Mouse (Mus musculus): ENCODE results near the gene Ly86.

Ly86 gene

DNA sequence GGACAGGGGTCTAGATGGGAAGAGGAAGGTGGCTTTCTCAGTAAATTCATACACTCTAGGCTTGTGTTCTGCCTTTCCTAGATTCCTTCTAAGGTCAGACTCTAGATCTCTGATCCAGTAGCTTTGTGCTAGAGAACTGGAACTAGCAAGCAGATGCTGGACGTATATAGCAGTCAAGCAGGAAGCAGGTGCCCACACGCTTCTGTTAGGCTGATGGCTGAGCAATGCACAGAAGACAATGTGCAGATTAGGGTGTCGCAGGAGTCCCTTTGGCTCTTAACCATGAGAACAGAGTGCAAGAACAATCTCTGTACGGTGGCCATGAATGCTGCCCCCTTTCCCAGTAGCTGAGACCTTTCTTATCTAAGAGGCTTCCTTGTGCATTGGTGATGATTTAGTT, 9.4 kb downstream of the Ly86 start:
- DNase-seq, result no peak

DNA sequence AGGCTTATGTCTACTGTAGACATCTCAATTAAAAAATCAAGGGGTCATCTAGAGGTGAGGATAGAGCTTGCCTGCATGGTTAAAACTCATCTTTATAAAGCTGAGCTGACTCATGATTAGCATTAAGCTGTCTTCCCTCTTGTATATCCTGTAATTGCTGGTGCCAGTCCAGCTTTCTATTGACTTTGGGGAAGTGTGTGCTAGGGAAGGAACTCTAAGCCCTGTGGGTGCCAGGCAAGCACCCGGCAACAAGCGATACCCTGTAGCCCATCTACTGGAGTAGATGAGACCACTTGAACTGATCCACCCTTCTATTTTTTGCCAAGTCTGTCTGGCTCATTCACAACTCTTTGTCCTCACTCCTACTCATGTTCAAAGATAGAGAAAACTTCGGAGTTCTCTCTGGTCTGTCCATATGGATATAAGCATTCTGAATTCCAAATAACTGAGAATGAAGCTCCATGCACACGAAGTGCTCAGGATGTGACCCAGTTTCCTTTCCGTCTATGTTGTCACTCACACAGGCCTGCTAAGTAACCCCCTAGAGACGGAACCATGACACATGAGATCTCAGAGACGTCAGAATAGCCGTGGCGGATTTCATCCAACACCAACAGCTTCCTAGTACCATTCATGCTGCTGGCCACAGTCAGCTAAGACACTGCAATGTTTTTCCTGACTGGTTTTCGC, 10.8 kb downstream of the Ly86 start:
- DNase-seq, result no peak

DNA sequence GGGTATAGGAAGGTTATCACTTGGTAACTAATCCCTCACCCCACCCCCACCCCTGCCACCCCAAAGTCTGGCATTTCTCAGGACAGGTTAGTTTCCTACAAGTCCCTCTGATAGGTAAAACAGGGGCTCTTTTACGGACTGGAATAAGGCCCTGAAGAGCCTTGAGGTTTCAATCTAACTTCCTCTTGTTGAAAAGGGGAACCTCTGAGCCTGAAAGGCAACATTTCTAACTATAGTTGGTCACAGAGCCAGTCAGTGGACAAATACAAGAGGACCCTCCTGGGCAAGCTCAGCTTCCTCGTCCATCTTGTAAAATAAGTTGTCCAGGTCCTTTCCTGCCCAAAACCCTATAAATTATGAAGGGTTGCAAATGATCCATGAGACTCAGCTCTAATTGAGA, 11.5 kb downstream of the Ly86 start:
- no peak for DNase-seq

DNA sequence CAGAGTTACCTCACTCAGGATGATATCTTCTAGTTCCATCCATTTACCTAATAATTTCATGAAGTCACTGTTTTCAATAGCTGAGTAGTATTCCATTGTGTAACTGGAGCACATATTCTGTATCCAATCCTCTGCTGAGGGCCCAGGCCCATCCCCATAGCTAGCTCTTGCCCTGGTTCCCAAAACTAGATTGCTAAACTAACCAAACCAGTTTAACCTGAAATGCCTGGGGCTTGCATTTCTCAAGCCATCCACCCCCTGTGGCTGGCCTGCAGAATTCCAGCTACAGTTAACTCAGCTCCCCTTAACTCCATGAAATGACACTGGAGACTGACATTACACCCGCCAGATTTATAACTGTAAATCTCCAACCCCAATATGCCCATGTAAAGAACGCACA, 13.1 kb downstream of the Ly86 start:
- no peak for DNase-seq

DNA sequence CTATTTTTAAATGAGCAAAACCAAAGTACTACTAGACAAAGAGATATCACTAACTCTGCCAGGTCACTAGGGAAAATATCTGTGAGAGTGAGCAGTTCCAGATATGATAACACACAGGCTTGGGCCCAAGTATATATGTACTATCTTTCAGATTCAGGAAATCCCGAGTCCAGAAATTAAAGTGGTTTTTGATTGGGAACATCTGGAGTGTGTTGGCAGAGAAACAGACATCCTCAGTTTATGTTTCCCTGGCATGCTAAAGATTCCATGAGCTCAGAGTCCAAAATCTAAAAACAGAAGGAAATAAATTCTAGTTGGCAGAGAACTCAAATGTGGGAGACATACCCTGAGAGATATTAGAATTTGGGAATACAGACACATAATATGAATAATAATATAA, 16.2 kb downstream of the Ly86 start:
- no peak for DNase-seq

GRCm38 (mm10) chr13:37364351-37364750, 19.3 kb downstream of the Ly86 start:
- no peak for DNase-seq

DNA sequence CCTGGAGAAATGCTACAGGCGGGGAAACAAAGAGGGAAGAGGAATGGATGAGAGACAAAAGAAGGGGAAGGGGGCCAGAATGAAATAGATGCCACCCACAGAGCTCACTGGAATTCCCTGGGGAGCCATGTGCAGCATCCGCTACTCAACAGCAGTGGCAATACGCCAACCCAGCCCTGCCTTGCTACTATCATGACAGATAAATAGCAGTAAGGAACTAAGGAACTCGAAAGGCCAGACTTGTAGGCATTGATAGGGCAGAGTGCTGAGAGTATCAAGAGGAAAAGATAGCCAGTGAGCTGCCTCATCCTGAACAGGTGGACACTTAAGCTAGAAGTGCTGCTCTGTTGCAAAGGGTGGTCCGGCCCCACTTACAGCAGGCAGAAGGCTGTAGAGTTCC, 31.4 kb downstream of the Ly86 start:
- DNase-seq, result no peak

- DNase-seq, result peak; percentile 13
Measured at GRCm38 (mm10) chr13:37388222-37389202, 43.5 kb downstream of the Ly86 start.

- no peak for DNase-seq
Measured at GRCm38 (mm10) chr13:37389296-37389695, 44.3 kb downstream of the Ly86 start.

DNA sequence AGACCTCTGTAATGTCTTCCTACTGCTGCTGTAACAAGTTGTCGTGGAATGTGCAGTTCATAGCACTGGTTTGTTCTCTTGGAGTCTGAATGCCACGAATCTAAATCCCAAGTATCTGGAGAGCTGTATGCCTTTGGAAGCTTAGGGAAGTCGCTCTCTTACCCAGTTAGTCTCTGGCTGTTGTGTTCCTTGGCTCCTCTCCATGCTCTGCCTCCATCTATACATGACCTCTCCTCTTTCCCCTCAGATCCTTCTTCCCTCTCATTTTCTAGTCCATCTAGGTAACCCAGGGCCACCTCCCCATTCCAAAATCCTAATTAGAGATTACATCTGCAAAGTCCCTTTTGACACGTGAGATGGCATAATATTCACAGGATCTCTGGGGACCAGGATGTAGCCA, 53.8 kb downstream of the Ly86 start:
- no peak for DNase-seq

GRCm38 (mm10) chr13:37399340-37399739, 54.3 kb downstream of the Ly86 start:
- no peak for DNase-seq

DNA sequence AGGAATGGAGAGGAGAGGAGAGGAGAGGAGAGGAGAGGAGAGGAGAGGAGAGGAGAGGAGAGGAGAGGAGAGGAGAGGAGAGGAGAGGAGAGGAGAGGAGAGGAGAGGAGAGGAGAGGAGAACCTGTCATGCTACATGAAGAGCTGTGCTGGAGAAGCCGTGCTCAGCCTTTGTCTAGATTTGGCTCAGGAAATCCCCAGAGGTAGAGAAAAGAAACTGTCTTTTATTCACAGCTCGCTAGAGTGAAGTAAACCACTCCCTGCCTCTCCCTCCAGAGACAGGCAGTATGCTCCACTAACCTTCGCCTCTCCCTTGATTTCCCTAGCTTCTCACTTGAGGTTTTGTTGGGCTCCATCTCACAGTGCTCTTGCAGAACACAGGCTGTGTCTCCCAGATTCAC, 57.4 kb downstream of the Ly86 start:
- DNase-seq, result no peak

- no peak for DNase-seq
Measured at GRCm38 (mm10) chr13:37403708-37404107, 58.7 kb downstream of the Ly86 start.

DNA sequence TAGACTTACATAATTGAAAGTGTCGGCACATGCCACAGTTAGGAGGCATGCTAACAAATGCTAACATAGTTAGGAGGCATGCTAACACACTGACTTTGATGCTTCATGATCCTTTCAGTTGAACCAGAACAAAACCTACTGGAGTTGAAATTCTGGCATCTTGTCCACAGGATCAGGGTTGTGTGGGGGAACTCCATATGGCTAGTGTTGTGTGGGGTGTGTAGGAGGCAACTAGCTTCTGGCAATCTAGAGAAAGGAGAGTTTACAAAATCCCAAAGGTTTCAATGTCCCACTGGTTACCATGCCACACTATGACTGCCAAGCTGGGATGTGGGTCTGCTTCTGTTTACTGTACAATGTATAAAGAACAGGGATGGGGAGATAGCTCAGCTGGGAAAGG, 70.7 kb downstream of the Ly86 start:
- no peak for DNase-seq

DNA sequence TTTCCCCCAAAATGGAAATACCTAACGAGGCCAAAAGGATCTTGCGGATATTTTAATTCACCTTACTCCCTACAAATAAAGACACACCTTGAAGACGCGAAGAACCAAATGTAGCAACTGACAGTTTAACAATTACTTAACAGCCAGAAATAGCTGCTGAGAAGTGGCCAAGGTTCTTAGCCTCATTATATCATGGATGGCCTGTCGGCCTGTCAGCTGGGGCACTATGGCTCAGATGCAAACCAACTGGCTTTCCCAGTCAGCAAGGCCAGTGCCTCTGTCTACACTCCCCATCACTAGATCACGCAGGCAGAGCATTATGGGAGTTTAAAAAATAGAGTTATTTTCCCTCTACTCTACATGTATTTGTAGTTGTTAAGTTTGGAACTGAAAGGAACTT, 78.4 kb downstream of the Ly86 start:
- DNase-seq, result no peak

- DNase-seq, result no peak
Measured at GRCm38 (mm10) chr13:37424904-37425303, 79.9 kb downstream of the Ly86 start.

DNA sequence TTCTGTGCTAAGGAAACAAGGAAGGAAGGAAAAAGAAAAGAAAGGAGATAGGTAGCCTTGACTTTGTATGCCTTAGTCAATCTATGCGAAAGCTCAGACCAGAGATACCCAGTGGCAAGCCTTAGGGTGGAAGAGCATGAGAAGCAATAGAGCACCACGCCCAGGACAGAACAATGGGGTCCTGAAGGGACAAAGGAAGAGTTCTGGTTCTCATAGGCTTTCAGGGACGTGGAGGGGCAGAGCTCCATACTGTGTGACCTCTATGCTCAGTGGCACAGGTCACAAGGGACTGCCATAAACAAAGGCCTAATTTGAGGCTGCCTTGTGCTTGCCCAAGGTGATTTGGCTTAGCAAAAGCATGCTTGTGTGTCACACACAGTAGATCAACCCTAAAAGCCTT, 80.4 kb downstream of the Ly86 start:
- no peak for DNase-seq

DNA sequence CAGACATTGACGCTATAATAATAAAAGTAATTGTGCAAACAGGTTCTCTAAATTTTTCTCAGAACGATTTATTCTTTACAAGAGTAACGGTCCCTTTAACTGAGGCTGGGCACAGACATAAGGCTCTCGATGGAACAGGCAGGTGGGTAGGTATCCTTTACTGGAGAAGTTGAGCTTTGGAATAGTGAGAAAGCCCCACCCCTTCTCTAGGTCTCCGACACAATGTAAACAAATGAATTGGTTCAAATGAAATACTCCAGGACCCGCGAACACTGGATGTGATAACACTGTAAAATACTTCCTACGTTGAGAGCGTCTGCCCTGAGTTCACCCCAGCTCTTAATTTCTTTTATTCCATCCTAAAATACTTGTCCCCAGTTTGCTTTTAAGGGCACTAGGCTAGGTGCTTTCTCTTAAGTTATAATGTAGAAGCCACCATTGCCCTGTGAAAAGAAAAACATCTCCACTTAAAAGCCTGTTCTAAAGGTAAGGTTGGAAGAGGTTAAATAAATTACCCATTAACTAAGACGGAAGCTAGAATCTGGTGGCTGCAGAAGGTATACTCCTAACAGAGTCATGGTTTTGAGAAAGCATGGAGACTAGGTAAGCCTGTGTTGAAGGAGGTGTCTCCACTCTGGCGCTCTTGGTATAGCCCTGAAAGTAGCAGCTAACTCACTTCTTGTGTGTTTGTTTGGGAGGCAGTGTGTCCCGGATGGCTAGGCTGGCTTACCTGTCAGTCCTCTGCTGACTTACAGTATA, 81.7 kb downstream of the Ly86 start:
- no peak for DNase-seq

GRCm38 (mm10) chr13:37428496-37428895, 83.5 kb downstream of the Ly86 start:
- DNase-seq, result no peak

GRCm38 (mm10) chr13:37429661-37430271, 84.8 kb downstream of the Ly86 start:
- no peak for DNase-seq

- no peak for DNase-seq
Measured at GRCm38 (mm10) chr13:37431707-37432106, 86.7 kb downstream of the Ly86 start.

GRCm38 (mm10) chr13:37432653-37433052, 87.6 kb downstream of the Ly86 start:
- no peak for DNase-seq

DNA sequence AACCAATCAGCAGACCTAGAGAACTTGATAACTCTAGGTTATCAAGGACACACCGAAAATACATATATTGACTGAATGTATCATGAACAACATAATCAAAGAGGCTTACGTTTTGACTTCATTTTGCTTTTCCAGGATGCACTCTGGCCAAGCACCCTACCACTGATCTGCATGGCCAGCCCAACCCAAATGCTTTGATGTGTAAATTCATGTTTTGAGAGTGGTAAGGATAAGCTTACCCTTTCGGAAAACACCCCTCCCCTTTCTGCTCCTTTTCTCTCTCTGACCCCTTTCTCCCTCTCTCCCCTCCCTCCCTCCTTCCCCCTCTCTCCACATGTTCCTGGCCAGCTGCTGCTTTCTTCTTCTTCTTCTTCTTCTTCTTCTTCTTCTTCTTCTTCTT, 88.1 kb downstream of the Ly86 start:
- DNase-seq, result no peak
